Mouse (Mus musculus): ENCODE measurements around the gene Cmtm1. TPM values are rescaled to one million over a fixed set of nuclear protein-coding genes. Genes with fewer than 3 reads are reported as not detected.
A peak's percentile ranks its signal among the peaks of the same experiment; 100 is the strongest.

Gene Cmtm1
- polyA plus RNA-seq, 1 experiment from 2014 or later = not detected

GRCm38 (mm10) chr8:104250439-104251367, 59.2 kb downstream of the Cmtm1 start, which contains the start of gene Cklf:
Cklf (plus strand) TSS chr8:104250861.
- ATAC-seq = peak; percentile 79
- WGBS = 4% methylated on average over 41 of the region's 41 CpGs
- Histone ChIP-seq H3K9ac (replicated peaks; ENCODE audit: low read depth, low read length) (peak within 1 kb of the TSS; percentile 72), H3K4me2 (ENCODE audit: low read length) (peak within 1 kb of the TSS; percentile 89), H3K9me3 (ENCODE audit: control insufficient read depth, low read length) (no peaks in the 10 kb centered on the region), H3K4me1 (replicated peaks; ENCODE audit: control insufficient read depth, insufficient read depth, low read length) (peaks cover 27% of the 10 kb centered on the region), H3K27ac (ENCODE audit: low read length) (peak within 1 kb of the TSS; percentile 61), H3K36me3 (ENCODE audit: control insufficient read depth, insufficient read depth) (no peaks in the 10 kb centered on the region), H3K4me3 (replicated peaks; ENCODE audit: low read length) (peak within 1 kb of the TSS; percentile 76), H3K27me3 (replicated peaks; ENCODE audit: control insufficient read depth, insufficient read depth, low read length) (no peaks in the 10 kb centered on the region)

GRCm38 (mm10) chr8:104249442-104249996, 60.4 kb downstream of the Cmtm1 start:
- Histone ChIP-seq H3K36me3 (ENCODE audit: control insufficient read depth, insufficient read depth) (no peaks in the 10 kb centered on the region), H3K9me3 (ENCODE audit: control insufficient read depth, low read length) (no peaks in the 10 kb centered on the region), H3K9ac (replicated peaks; ENCODE audit: low read depth, low read length) (no peak overlapping the region), H3K4me1 (replicated peaks; ENCODE audit: control insufficient read depth, insufficient read depth, low read length) (peaks cover 27% of the 10 kb centered on the region), H3K4me2 (ENCODE audit: low read length) (no peak overlapping the region), H3K27ac (ENCODE audit: low read length) (no peak overlapping the region), H3K4me3 (replicated peaks; ENCODE audit: low read length) (no peak overlapping the region), H3K27me3 (replicated peaks; ENCODE audit: control insufficient read depth, insufficient read depth, low read length) (no peaks in the 10 kb centered on the region)
- ATAC-seq = no peak
- 87% methylated on average over 7 of the region's 7 CpGs for WGBS

- Histone ChIP-seq H3K4me2 (ENCODE audit: low read length) (peak within 1 kb of the TSS; percentile 88), H3K27ac (ENCODE audit: low read length) (no peak within 1 kb of the TSS), H3K9ac (replicated peaks; ENCODE audit: low read depth, low read length) (peak within 1 kb of the TSS; percentile 84), H3K4me3 (replicated peaks; ENCODE audit: low read length) (peak within 1 kb of the TSS; percentile 87), H3K36me3 (ENCODE audit: control insufficient read depth, insufficient read depth) (no peaks in the 10 kb centered on the region), H3K9me3 (ENCODE audit: control insufficient read depth, low read length) (no peaks in the 10 kb centered on the region), H3K27me3 (replicated peaks; ENCODE audit: control insufficient read depth, insufficient read depth, low read length) (no peaks in the 10 kb centered on the region), H3K4me1 (replicated peaks; ENCODE audit: control insufficient read depth, insufficient read depth, low read length) (peaks cover 27% of the 10 kb centered on the region)
- WGBS = under 1% methylated on average over 28 of the region's 28 CpGs
- peak; percentile 93 for ATAC-seq
These were observed 61.7 kb downstream of the Cmtm1 start, which contains the start of gene Tk2 for GRCm38 (mm10) chr8:104248276-104248675. Tk2 (minus strand) TSS chr8:104248558.

GRCm38 (mm10) chr8:104247908-104248275, 62.1 kb downstream of the Cmtm1 start:
- ATAC-seq = no peak; the same call in 1 of the 2 replicates
- H3K4me2 ChIP-seq (ENCODE audit: low read length) = peak overlapping the region; percentile 88
- 3% methylated on average over 11 of the region's 11 CpGs for WGBS
- no peaks in the 10 kb centered on the region for H3K9me3 ChIP-seq (ENCODE audit: control insufficient read depth, low read length)
- peaks cover 1% of the 10 kb centered on the region for H3K36me3 ChIP-seq (ENCODE audit: control insufficient read depth, insufficient read depth)
- no peaks in the 10 kb centered on the region for H3K27me3 ChIP-seq (replicated peaks; ENCODE audit: control insufficient read depth, insufficient read depth, low read length)
- peak overlapping the region; percentile 84 for H3K9ac ChIP-seq (replicated peaks; ENCODE audit: low read depth, low read length)
- peak overlapping the region; percentile 87 for H3K4me3 ChIP-seq (replicated peaks; ENCODE audit: low read length)
- no peak overlapping the region for H3K27ac ChIP-seq (ENCODE audit: low read length)
- peaks cover 27% of the 10 kb centered on the region for H3K4me1 ChIP-seq (replicated peaks; ENCODE audit: control insufficient read depth, insufficient read depth, low read length)

DNA sequence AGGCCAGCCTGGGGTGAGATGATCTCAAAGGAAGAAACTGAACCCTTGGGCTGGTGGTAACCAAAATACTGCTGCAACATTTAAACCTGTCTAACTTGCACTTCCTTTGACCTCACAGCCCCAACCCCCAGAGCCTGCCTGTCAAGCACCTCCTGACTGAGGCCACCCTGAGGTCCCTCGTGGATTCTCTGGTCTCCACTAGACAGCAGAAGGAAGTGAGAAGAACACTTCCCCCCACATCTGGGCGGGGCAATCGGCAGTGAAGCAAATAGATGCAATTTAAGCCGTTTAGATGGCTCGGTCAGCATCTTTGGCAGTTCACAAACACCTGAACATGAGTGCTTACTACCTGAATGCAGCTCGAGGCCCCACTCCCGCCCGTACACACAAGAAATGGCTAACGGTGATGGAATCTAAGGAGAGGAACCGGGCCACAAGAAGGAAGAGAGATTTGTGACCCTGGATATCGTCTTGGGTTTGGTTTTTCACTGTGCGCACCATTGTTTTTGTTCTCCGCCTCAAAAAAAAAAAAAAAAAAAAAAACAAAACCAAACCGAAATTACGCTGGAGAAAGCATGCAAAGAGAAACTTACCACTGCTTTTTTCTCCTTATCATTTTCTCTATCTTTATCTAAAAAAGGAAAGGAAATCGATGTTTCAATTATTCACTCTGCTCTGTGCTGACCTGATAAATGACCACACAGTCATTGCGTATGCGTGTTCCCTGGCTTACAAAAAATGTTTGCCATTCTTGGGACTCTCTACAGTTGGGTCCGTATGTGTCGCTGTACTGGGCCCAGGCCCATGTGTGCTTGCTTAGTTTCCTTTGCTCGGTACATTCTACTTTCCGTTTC, 62.7 kb downstream of the Cmtm1 start:
- peak overlapping the region; percentile 88 for H3K4me2 ChIP-seq (ENCODE audit: low read length)
- 73% methylated on average over 22 of the region's 22 CpGs for WGBS
- H3K9me3 ChIP-seq (ENCODE audit: control insufficient read depth, low read length) = no peaks in the 10 kb centered on the region
- no peak for ATAC-seq
- H3K36me3 ChIP-seq (ENCODE audit: control insufficient read depth, insufficient read depth) = peaks cover 6% of the 10 kb centered on the region
- H3K4me1 ChIP-seq (replicated peaks; ENCODE audit: control insufficient read depth, insufficient read depth, low read length) = peaks cover 27% of the 10 kb centered on the region
- H3K4me3 ChIP-seq (replicated peaks; ENCODE audit: low read length) = peak overlapping the region; percentile 87
- H3K27ac ChIP-seq (ENCODE audit: low read length) = no peak overlapping the region
- H3K9ac ChIP-seq (replicated peaks; ENCODE audit: low read depth, low read length) = peak overlapping the region; percentile 84
- H3K27me3 ChIP-seq (replicated peaks; ENCODE audit: control insufficient read depth, insufficient read depth, low read length) = no peaks in the 10 kb centered on the region

DNA sequence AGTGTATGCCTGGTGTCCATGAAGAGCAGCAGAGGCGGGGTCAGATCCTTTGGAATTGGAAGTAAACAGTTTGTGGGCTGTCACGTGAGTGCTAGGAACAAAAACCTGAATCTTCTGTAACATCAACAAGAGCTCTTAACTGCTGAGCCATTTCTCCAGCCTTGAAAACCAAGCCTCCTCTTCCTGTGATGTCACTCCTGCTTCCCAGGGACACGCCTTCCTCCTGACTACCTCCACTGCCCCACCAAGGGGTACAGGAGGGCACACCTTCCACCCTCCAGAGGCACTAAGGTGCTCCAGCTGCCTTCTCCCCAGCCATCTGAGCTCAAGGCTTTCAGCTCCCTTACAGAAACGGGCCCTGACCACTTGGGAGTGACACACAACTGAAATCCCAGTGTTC, 63.3 kb downstream of the Cmtm1 start:
- no peak overlapping the region for H3K4me2 ChIP-seq (ENCODE audit: low read length)
- no peak for ATAC-seq
- H3K4me3 ChIP-seq (replicated peaks; ENCODE audit: low read length) = no peak overlapping the region
- no peak overlapping the region for H3K27ac ChIP-seq (ENCODE audit: low read length)
- peaks cover 23% of the 10 kb centered on the region for H3K4me1 ChIP-seq (replicated peaks; ENCODE audit: control insufficient read depth, insufficient read depth, low read length)
- no peak overlapping the region for H3K9ac ChIP-seq (replicated peaks; ENCODE audit: low read depth, low read length)
- no peaks in the 10 kb centered on the region for H3K27me3 ChIP-seq (replicated peaks; ENCODE audit: control insufficient read depth, insufficient read depth, low read length)
- H3K36me3 ChIP-seq (ENCODE audit: control insufficient read depth, insufficient read depth) = peaks cover 12% of the 10 kb centered on the region
- H3K9me3 ChIP-seq (ENCODE audit: control insufficient read depth, low read length) = no peaks in the 10 kb centered on the region
- WGBS = 92% methylated on average over 4 of the region's 4 CpGs

Other genes starting within 250 kb of the Cmtm1 start
- 9.2 and 12.6 TPM in 2 replicates for gene Cdh5, start 208.5 kb downstream of the Cmtm1 start, polyA plus RNA-seq (2015; fragmentation: Nextera tagmentation; extraction: Ambion mirVana)
- 2.4 and 3.1 TPM in 2 replicates for gene Bean1, start 139.7 kb downstream of the Cmtm1 start, polyA plus RNA-seq (2015; fragmentation: Nextera tagmentation; extraction: Ambion mirVana)
- 51.7 and 54.3 TPM in 2 replicates for gene Tk2, start 61.6 kb downstream of the Cmtm1 start, polyA plus RNA-seq (2015; fragmentation: Nextera tagmentation; extraction: Ambion mirVana)
- 36.0 and 36.3 TPM in 2 replicates for gene Cklf, start 59.3 kb downstream of the Cmtm1 start, polyA plus RNA-seq (2015; fragmentation: Nextera tagmentation; extraction: Ambion mirVana)
- not detected in 2 replicates for gene Cmtm2a, start 17.0 kb downstream of the Cmtm1 start, polyA plus RNA-seq (2015; fragmentation: Nextera tagmentation; extraction: Ambion mirVana)
- gene Gm45711, start 64 bp downstream of the Cmtm1 start, polyA plus RNA-seq (2015; fragmentation: Nextera tagmentation; extraction: Ambion mirVana) = not detected in 2 replicates
- gene Gm11020, start 11.4 kb upstream of the Cmtm1 start, polyA plus RNA-seq (2015; fragmentation: Nextera tagmentation; extraction: Ambion mirVana) = not detected in 2 replicates
- gene Cmtm2b, start 12.1 kb upstream of the Cmtm1 start, polyA plus RNA-seq (2015; fragmentation: Nextera tagmentation; extraction: Ambion mirVana) = not detected in 2 replicates
- 34.0 and 39.6 TPM in 2 replicates for gene Cmtm3, start 29.3 kb upstream of the Cmtm1 start, polyA plus RNA-seq (2015; fragmentation: Nextera tagmentation; extraction: Ambion mirVana)
- 2.8 and 3.2 TPM in 2 replicates for gene Cmtm4, start 85.7 kb upstream of the Cmtm1 start, polyA plus RNA-seq (2015; fragmentation: Nextera tagmentation; extraction: Ambion mirVana)
- 139 and 143 TPM in 2 replicates for gene Dync1li2, start 132.9 kb upstream of the Cmtm1 start, polyA plus RNA-seq (2015; fragmentation: Nextera tagmentation; extraction: Ambion mirVana)
- gene Terb1, start 199.8 kb upstream of the Cmtm1 start, polyA plus RNA-seq (2015; fragmentation: Nextera tagmentation; extraction: Ambion mirVana) = 0.16 and 0.25 TPM in 2 replicates
- 122 and 131 TPM in 2 replicates for gene Nae1, start 224.5 kb upstream of the Cmtm1 start, polyA plus RNA-seq (2015; fragmentation: Nextera tagmentation; extraction: Ambion mirVana)
- gene Car7, start 224.5 kb upstream of the Cmtm1 start, polyA plus RNA-seq (2015; fragmentation: Nextera tagmentation; extraction: Ambion mirVana) = 1.6 and 1.9 TPM in 2 replicates